Mouse (Mus musculus) heart, embryonic 12.5 days (tissue): ENCODE data around the gene Dennd2a. TPM values are rescaled to one million over a fixed set of nuclear protein-coding genes. Genes with fewer than 3 reads are reported as not detected.

Experiments used
- ATAC-seq: fragments of 200-750 bp; cut with Nextera tagmentation; 2 replicates; pipeline ENCODE4 v1.8.0; 2017; ENCODE audit warnings: moderate TSS enrichment, moderate library complexity; ENCODE audit not compliant: insufficient number of reproducible peaks, low FRiP score
- H3K27ac ChIP-seq: fragments of 300-500 bp; sonication (generic); 2 replicates; pipeline ENCODE4 v1.5.1; 2016; ENCODE audit warnings: mild to moderate bottlenecking, moderate library complexity; ENCODE audit not compliant: poor library complexity, severe bottlenecking
- H3K27me3 ChIP-seq: fragments of 300-500 bp; sonication (generic); replicated peaks from 2 replicates; pipeline ENCODE4 v1.6.1; 2016; ENCODE audit warnings: mild to moderate bottlenecking, moderate library complexity
- H3K36me3 ChIP-seq: fragments of 300-500 bp; sonication (generic); 2 replicates; pipeline ENCODE4 v1.6.1; 2016; ENCODE audit warnings: mild to moderate bottlenecking, moderate library complexity
- H3K4me1 ChIP-seq: fragments of 300-500 bp; sonication (generic); replicated peaks from 2 replicates; pipeline ENCODE4 v1.6.1; 2016; ENCODE audit warnings: mild to moderate bottlenecking
- H3K4me2 ChIP-seq: fragments of 300-500 bp; sonication (generic); 2 replicates; pipeline ENCODE4 v1.6.1; 2016; ENCODE audit warnings: mild to moderate bottlenecking, moderate library complexity
- H3K4me3 ChIP-seq: fragments of 300-500 bp; sonication (generic); 2 replicates; pipeline ENCODE4 v1.5.1; 2016; ENCODE audit warnings: mild to moderate bottlenecking
- H3K9ac ChIP-seq: fragments of 300-500 bp; sonication (generic); 2 replicates; pipeline ENCODE4 v1.6.1; 2016; ENCODE audit warnings: mild to moderate bottlenecking, moderate library complexity
- H3K9me3 ChIP-seq: fragments of 300-500 bp; sonication (generic); replicated peaks from 2 replicates; pipeline ENCODE4 v1.6.1; 2016; ENCODE audit warnings: mild to moderate bottlenecking, moderate library complexity
- WGBS: fragments of 180-500 bp; shearing (Covaris S2); methylation state at CpG from one replicate; pipeline ENCODE4 v1.1.7; 2016; 5-methylcytosine and 5-hydroxymethylcytosine counted together
- polyA plus RNA-seq: library from polyadenylated mRNA; unstranded; fragments of >200 nt; fragmentation: Nextera tagmentation; extraction: Ambion mirVana; gene quantifications from 2 replicates; pipeline ENCODE4 v1.2.1, GENCODE M21; 2016

Gene Dennd2a
- polyA plus RNA-seq, 1 experiment from 2014 or later: 26.8 TPM

DNA sequence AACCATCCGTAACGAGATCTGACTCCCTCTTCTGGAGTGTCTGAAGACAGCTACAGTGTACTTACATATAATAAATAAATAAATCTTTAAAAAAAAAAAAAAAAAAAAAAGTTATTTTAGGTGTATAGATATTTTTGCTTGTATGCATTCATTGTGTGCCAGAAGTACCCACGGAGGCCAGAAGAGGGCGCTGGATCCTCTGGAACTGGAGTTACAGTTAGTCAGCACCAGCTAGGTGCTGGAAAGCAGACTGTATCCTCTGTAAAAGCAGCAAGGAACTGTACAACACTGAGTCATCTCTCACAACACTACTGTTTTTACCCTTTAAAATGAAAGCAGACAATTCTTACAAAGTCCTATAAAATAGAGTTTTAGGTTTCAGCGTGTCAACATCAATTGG is 141.9 kb downstream of the Dennd2a start:
- Histone ChIP-seq H3K36me3 (no peaks in the 10 kb centered on the region), H3K4me1 (0 out of 2 replicates have a peak, but pooled peaks cover 7% of the 10 kb centered on the region), H3K27me3 (peaks cover 13% of the 10 kb centered on the region; the same call in 1 of the 2 replicates), H3K4me2 (no peak overlapping the region), H3K27ac (no peak overlapping the region), H3K4me3 (no peak overlapping the region), H3K9ac (no peak overlapping the region), H3K9me3 (no peaks in the 10 kb centered on the region)
- WGBS: 47% methylated on average over 3 of the region's 5 CpGs
- ATAC-seq: no peak

DNA sequence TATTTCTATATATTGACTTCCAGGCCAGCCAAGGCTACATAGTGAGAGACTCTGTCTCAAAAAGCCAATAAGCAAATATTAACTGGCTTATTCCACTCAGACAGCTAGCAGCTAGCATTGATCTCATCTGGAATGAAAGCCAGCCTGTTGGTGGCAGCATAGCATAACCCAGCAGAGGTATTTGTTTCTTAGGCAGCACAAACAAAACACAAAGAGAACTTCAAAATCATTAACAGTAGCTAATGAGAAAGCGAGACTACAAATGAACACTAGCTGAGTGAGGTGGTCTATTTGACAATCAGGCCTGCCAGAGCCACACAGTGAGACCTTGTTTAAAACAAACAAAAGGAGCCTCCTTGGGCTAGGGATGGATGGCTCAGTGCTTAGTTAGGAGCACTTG is 143.6 kb downstream of the Dennd2a start:
- no peak overlapping the region for H3K27ac ChIP-seq
- H3K9me3 ChIP-seq: no peaks in the 10 kb centered on the region
- peaks cover 13% of the 10 kb centered on the region; the same call in 1 of the 2 replicates for H3K27me3 ChIP-seq
- H3K36me3 ChIP-seq: peaks cover 2% of the 10 kb centered on the region; the same call in 1 of the 2 replicates
- no peak overlapping the region for H3K4me3 ChIP-seq
- no peak for ATAC-seq
- H3K4me1 ChIP-seq: 0 out of 2 replicates have a peak, but pooled peaks cover 3% of the 10 kb centered on the region
- 92% methylated on average over 1 of the region's 1 CpGs for WGBS
- no peak overlapping the region for H3K4me2 ChIP-seq
- H3K9ac ChIP-seq: no peak overlapping the region

Other genes starting within 250 kb of the Dennd2a start
- 34.8 and 43.1 TPM in 2 replicates for gene Slc37a3, start 180.2 kb downstream of the Dennd2a start, polyA plus RNA-seq
- 0.42 and 0.67 TPM in 2 replicates for gene Rab19, start 176.7 kb downstream of the Dennd2a start, polyA plus RNA-seq
- 52.7 and 55.1 TPM in 2 replicates for gene Mkrn1, start 137.4 kb downstream of the Dennd2a start, polyA plus RNA-seq
- 17.0 and 17.4 TPM in 2 replicates for gene Adck2, start 16.0 kb upstream of the Dennd2a start, polyA plus RNA-seq
- gene Gm42420, start 27.9 kb upstream of the Dennd2a start, polyA plus RNA-seq: 1.0 TPM in 1 of 2 replicates, not detected in the other
- gene Ndufb2, start 34.7 kb upstream of the Dennd2a start, polyA plus RNA-seq: 541 and 562 TPM in 2 replicates
- 14.6 and 16.0 TPM in 2 replicates for gene Braf, start 167.6 kb upstream of the Dennd2a start, polyA plus RNA-seq